Mouse (Mus musculus): ENCODE results near the gene Fus. TPM values are rescaled to one million over a fixed set of nuclear protein-coding genes. Genes with fewer than 3 reads are reported as not detected.
"Not testable (repeated sequence)": the region's sequence is repeated elsewhere in the genome, so short reads cannot be mapped to it uniquely, and the experiment has no call there.

Gene Fus
- total and polyA plus RNA-seq, 2 experiments = 28.6 to 102 TPM

- 92% methylated on average over 13 of the region's 13 CpGs for WGBS
- Histone ChIP-seq H3K79me2 (ENCODE audit: control insufficient read depth, insufficient read depth, low read length) (no peaks in the 10 kb centered on the region), H3K9ac (ENCODE audit: low read depth, low read length) (no peak overlapping the region), H3K27me3 (ENCODE audit: control insufficient read depth, insufficient read depth, low read length) (no peaks in the 10 kb centered on the region), H3K4me3 (ENCODE audit: insufficient read depth, low read depth, low read length) (no peak overlapping the region), H3K4me1 (ENCODE audit: control insufficient read depth, insufficient read depth, low read length) (peaks cover 8% of the 10 kb centered on the region; the same call in 1 of the 2 replicates), H3K27ac (replicated peaks; ENCODE audit: insufficient read depth, low read depth, low read length) (no peak overlapping the region), H3K36me3 (ENCODE audit: control insufficient read depth, insufficient read depth, low read length) (no peaks in the 10 kb centered on the region)
- no peak for DNase-seq (ENCODE audit: extremely low read depth, low read depth, low spot score)
- no peak for TF ChIP-seq CTCF (IDR thresholded peaks at IDR 0.05; ENCODE audit: low read depth, low read length)
- TF ChIP-seq POLR2A (IDR thresholded peaks at IDR 0.05; ENCODE audit: extremely low read depth, insufficient read depth, low read length) = no peak
These were observed 45.9 kb downstream of the Fus start for GRCm38 (mm10) chr7:128013116-128013515.

- H3K27me3 ChIP-seq (ENCODE audit: control insufficient read depth, insufficient read depth, low read length); H3K36me3 ChIP-seq (ENCODE audit: control insufficient read depth, insufficient read depth, low read length); H3K9ac ChIP-seq (ENCODE audit: low read depth, low read length); H3K79me2 ChIP-seq (ENCODE audit: control insufficient read depth, insufficient read depth, low read length); H3K4me3 ChIP-seq (ENCODE audit: insufficient read depth, low read depth, low read length): not testable (repeated sequence)
- peak; percentile 91 for DNase-seq (ENCODE audit: extremely low read depth, low read depth, low spot score)
- H3K4me1 ChIP-seq (ENCODE audit: control insufficient read depth, insufficient read depth, low read length) = peaks cover 12% of the 10 kb centered on the region
- WGBS = 20% methylated on average over 5 of the region's 5 CpGs
- H3K27ac ChIP-seq (replicated peaks; ENCODE audit: insufficient read depth, low read depth, low read length) = peak overlapping the region; percentile 39; the same call in 1 of the 2 replicates
These were observed 48.9 kb downstream of the Fus start for GRCm38 (mm10) chr7:128016134-128016533.

- Histone ChIP-seq H3K4me3 (ENCODE audit: insufficient read depth, low read depth, low read length) (no peak overlapping the region), H3K27me3 (ENCODE audit: control insufficient read depth, insufficient read depth, low read length) (no peaks in the 10 kb centered on the region), H3K9ac (ENCODE audit: low read depth, low read length) (no peak overlapping the region), H3K27ac (replicated peaks; ENCODE audit: insufficient read depth, low read depth, low read length) (peak overlapping the region; percentile 39), H3K36me3 (ENCODE audit: control insufficient read depth, insufficient read depth, low read length) (no peaks in the 10 kb centered on the region), H3K4me1 (ENCODE audit: control insufficient read depth, insufficient read depth, low read length) (peaks cover 12% of the 10 kb centered on the region), H3K79me2 (ENCODE audit: control insufficient read depth, insufficient read depth, low read length) (no peaks in the 10 kb centered on the region)
- no peak for DNase-seq (ENCODE audit: extremely low read depth, low read depth, low spot score)
- 91% methylated on average over 6 of the region's 6 CpGs for WGBS
- no peak for TF ChIP-seq CTCF (IDR thresholded peaks at IDR 0.05; ENCODE audit: low read depth, low read length)
- TF ChIP-seq POLR2A (IDR thresholded peaks at IDR 0.05; ENCODE audit: extremely low read depth, insufficient read depth, low read length) = no peak
These were observed 49.4 kb downstream of the Fus start for GRCm38 (mm10) chr7:128016650-128017049.

- H3K4me1 ChIP-seq (ENCODE audit: control insufficient read depth, insufficient read depth, low read length) = peaks cover 12% of the 10 kb centered on the region
- TF ChIP-seq POLR2A (IDR thresholded peaks at IDR 0.05; ENCODE audit: extremely low read depth, insufficient read depth, low read length) (no peak), CTCF (IDR thresholded peaks at IDR 0.05; ENCODE audit: low read depth, low read length) (no peak)
- no peak overlapping the region for H3K9ac ChIP-seq (ENCODE audit: low read depth, low read length)
- no peak for DNase-seq (ENCODE audit: extremely low read depth, low read depth, low spot score)
- no peaks in the 10 kb centered on the region for H3K79me2 ChIP-seq (ENCODE audit: control insufficient read depth, insufficient read depth, low read length)
- H3K36me3 ChIP-seq (ENCODE audit: control insufficient read depth, insufficient read depth, low read length) = no peaks in the 10 kb centered on the region
- no peaks in the 10 kb centered on the region for H3K27me3 ChIP-seq (ENCODE audit: control insufficient read depth, insufficient read depth, low read length)
- 88% methylated on average over 3 of the region's 3 CpGs for WGBS
- no peak overlapping the region for H3K27ac ChIP-seq (replicated peaks; ENCODE audit: insufficient read depth, low read depth, low read length)
- no peak overlapping the region for H3K4me3 ChIP-seq (ENCODE audit: insufficient read depth, low read depth, low read length)
These were observed 51.0 kb downstream of the Fus start for GRCm38 (mm10) chr7:128018275-128018674.

GRCm38 (mm10) chr7:128019187-128019586 is 51.9 kb downstream of the Fus start:
- WGBS = 1% methylated on average over 2 of the region's 2 CpGs

GRCm38 (mm10) chr7:128022974-128023373 is 55.7 kb downstream of the Fus start:
- no peak overlapping the region for H3K4me3 ChIP-seq (ENCODE audit: insufficient read depth, low read depth, low read length)
- H3K9ac ChIP-seq (ENCODE audit: low read depth, low read length) = no peak overlapping the region
- H3K36me3 ChIP-seq (ENCODE audit: control insufficient read depth, insufficient read depth, low read length) = no peaks in the 10 kb centered on the region
- H3K4me1 ChIP-seq (ENCODE audit: control insufficient read depth, insufficient read depth, low read length) = peaks cover 9% of the 10 kb centered on the region
- H3K27me3 ChIP-seq (ENCODE audit: control insufficient read depth, insufficient read depth, low read length) = no peaks in the 10 kb centered on the region
- TF ChIP-seq POLR2A (IDR thresholded peaks at IDR 0.05; ENCODE audit: extremely low read depth, insufficient read depth, low read length) (no peak), CTCF (IDR thresholded peaks at IDR 0.05; ENCODE audit: low read depth, low read length) (peak; percentile 16; the same call in 1 of the 2 replicates)
- WGBS = 70% methylated on average over 8 of the region's 8 CpGs
- no peak for DNase-seq (ENCODE audit: extremely low read depth, low read depth, low spot score)
- no peaks in the 10 kb centered on the region for H3K79me2 ChIP-seq (ENCODE audit: control insufficient read depth, insufficient read depth, low read length)
- no peak overlapping the region for H3K27ac ChIP-seq (replicated peaks; ENCODE audit: insufficient read depth, low read depth, low read length)

More at GRCm38 (mm10) chr7:128019187-128019586, 51.9 kb downstream of the Fus start:
- no peak for TF ChIP-seq CTCF (IDR thresholded peaks at IDR 0.05; ENCODE audit: low read depth, low read length)
- no peak for TF ChIP-seq POLR2A (IDR thresholded peaks at IDR 0.05; ENCODE audit: extremely low read depth, insufficient read depth, low read length)
- H3K36me3 ChIP-seq (ENCODE audit: control insufficient read depth, insufficient read depth, low read length) = no peaks in the 10 kb centered on the region
- no peak overlapping the region for H3K9ac ChIP-seq (ENCODE audit: low read depth, low read length)
- H3K4me3 ChIP-seq (ENCODE audit: insufficient read depth, low read depth, low read length) = no peak overlapping the region
- peak; percentile 62 for DNase-seq (ENCODE audit: extremely low read depth, low read depth, low spot score)
- no peak overlapping the region for H3K27ac ChIP-seq (replicated peaks; ENCODE audit: insufficient read depth, low read depth, low read length)
- no peaks in the 10 kb centered on the region for H3K79me2 ChIP-seq (ENCODE audit: control insufficient read depth, insufficient read depth, low read length)
- peaks cover 12% of the 10 kb centered on the region for H3K4me1 ChIP-seq (ENCODE audit: control insufficient read depth, insufficient read depth, low read length)
- no peaks in the 10 kb centered on the region for H3K27me3 ChIP-seq (ENCODE audit: control insufficient read depth, insufficient read depth, low read length)

All from liver, adult 2 months (tissue).